Mouse (Mus musculus): ENCODE results near the gene Ptgir.
"Not testable (repeated sequence)": the region's sequence is repeated elsewhere in the genome, so short reads cannot be mapped to it uniquely, and the experiment has no call there.

Gene Ptgir

DNA sequence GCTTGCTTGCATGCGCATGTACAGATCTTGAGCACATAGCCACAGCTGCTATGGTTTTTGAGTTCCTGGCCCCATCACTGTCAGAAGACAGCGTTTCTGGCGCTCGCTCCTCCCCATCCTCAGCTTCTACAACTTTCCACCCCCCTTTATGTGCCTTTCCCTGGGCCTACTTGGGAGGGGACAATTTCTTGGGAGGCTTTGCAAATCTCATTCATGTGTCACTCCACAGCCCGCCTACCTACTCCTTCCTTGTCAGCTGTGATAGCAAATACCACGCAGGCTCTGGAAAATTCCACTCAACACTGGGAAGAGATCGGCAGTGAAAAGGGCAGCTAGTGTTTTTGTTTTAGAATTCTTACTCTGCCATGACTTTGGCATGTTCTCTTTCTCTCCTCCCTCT, 34.0 kb downstream of the Ptgir start:
- DNase-seq (ENCODE audit: low read depth, low spot score), result no peak

DNA sequence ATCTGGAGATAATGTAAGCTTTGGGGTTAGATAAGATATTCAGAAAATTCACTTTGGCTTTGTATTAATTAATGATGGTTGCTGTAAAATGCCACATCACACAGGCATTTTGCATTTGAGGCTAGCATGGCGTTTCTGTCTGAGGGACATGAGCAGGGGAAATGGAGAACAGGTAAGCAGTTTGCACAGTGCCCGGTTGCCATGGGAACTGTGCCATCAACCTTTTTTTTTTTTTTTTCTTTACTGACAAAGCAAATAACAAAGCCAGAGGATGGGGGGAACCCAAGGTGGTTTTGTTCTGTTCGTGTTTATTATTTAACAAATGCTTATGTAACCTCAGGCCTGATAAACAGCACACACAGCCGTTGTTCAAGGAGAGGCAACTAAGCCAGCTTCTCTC, 36.6 kb downstream of the Ptgir start:
- DNase-seq (ENCODE audit: low read depth, low spot score), result no peak

DNA sequence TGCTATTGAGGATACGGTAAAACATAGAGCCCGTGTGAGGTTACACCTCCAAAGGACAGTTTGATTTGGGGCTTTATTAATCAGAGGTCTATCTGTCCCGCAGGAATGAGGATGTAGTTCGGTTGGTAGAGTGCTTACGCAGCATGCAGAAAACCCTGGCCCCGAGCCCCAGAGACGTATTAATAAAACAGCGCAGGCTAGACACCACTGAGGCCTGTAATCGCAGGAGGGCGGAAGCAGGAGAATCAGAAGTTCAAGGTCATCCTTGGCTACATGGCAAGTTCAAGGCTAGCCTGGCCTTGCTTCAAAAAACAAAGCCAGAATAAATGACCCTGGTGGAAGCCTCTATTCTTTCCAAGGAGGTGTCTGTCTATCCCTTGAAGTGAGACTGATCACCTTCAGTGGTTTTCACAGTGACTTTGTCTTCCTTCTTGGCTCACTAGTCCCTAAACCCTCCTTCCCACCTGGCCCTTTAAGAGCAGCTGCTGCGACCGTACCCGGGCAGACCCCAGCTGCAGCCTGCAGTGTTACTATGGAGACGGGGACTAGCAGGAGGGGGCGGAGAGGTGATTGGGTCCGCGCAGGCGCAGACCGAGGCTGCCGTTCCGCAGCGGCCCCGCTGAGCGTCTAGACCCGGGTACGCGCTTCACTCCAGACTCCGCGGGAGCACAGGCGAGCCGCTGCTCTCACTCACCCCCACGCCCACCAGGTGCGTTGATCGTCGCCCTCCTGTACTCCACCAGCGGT, 37.9 kb downstream of the Ptgir start, which contains the start of gene Pnmal2:
Gene Pnmal2 (plus strand): TSS at position 622 of the 747 bp plus-strand sequence.
- peak; percentile 79 for DNase-seq (ENCODE audit: low read depth, low spot score)

DNA sequence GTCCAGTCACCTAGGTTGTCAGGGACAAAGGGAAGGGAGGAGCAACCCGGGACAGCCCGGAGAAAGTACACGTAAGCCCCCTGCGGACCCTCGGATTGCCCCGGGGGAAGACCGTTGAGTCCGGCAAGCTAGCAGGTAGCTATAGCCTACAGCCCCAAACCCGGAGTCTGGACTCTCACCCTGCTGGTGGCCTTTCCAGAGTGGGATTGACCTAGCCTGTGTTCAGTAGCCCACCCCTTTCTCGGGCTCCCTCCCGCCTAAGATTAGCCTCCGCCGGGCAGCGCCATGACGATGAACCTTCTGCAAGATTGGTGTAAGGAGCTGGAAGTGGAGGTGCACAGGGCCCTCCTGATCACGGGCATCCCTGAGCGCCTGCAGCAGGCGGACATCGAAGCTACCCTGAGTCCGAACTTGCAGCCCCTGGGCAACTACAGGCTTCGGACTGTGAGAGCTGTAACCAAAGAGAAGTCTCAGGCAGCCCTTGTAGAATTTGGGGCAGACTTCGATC, 38.6 kb downstream of the Ptgir start:
- no peak for DNase-seq (ENCODE audit: low read depth, low spot score)

DNA sequence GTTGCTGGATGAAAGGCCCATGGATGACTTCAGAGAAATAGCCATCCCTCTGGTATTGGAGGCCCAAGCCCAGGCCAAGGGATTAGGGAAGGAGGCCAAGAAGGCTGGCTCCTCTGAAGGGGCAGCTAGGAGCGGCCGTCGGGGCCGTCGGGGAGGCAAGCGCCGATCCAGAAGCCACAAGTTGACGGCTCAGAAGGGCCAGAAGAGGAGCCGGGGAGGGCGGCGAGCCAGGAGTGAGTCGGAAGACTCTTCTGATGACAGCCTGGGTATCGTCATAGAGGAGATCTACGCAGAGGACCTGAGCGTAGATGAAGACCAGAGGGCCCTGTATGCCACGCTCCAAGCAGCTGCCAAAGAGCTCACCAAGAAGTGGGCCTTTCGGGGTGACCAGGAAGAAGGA, 39.1 kb downstream of the Ptgir start:
- no peak for DNase-seq (ENCODE audit: low read depth, low spot score)

DNA sequence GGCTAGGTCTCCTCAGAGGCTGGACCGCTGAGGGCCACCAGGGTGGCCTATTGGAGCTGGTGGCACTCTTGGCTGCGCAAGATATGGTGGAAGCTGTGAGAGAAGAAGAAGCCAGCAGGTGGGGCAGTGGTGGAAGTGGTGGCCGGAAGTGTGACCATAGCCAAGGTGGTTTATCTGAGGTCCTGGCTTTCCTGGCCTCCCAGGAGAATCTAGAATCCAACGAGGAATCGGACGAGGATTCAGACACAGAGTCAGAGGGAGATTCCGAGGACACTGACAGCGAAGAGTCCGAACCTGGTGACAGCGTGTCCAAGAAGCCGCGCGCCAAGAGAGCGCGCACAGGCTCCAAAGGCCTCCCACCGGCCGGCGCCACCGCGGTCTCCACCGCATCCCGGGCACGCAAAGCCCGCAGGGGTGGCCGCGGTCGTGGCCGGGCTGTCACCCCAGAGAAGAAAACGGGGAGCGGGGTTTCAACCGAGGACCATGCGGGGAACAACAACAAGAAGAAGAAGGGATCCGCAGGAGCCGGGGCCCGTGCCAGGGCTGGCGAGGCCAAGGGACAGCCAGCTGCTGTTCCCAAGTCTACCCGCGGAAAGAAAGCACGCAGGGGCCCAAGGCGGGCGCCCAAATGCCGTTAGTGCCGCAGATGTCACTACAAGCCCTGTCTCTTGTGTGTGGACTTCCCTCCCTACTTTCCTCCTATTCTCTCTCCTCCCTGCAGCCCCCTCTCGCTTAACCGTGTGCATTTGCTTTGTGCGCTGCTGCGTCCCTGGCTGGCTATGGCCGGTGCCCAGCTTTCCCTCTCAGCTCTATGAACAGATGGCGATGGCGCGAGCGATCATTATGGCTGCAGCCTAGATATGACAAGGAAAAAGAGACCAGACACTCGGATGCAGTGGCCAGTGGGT, 40.4 kb downstream of the Ptgir start:
- no peak for DNase-seq (ENCODE audit: low read depth, low spot score)

DNA sequence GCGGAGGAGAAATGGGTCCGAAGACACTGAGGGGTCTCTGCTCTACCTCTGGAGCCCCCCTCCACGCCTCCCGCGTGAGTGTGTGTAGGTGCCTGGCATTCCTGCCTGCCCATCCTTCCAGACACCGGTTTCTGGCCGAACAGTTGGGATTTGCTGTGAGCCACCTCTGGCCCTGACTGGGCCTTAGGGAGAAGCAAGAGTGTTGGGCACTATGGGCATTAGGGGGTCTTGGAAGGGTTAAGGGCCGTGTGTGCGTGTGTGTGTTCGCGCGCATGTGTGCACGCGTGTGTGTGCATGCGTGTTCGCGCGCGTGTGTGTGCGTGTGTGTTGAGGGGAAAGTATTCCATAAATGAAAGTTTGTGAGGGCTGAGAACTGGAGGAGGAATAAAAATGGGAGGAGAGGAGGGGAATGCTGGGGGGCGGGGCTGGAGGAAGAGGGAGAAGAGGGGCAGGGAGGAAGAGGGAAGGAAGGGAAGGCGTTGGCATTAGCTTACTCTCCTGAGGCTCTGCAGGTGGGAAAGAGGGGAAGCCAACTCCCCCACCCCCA, 41.1 kb downstream of the Ptgir start:
- no peak for DNase-seq (ENCODE audit: low read depth, low spot score)

DNA sequence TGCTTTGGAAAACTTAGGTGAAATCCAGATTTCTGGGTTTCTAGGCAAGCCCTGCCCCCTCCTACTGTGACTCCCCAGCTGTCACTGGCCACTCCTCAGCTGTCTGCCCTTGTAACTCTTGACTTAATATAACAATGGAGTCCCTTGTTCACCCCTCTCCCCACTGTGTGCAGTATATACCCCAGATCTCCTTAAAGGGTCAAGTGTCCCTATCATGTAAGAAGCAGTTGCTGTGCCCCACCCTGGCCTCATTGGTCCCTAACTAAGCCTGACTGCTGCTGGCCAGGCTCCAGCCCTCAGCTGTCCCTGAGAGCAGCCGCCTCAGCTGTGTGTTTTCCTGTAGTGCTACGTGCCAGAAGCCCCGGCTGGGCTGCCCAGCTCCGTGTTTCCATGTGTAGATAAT, 41.7 kb downstream of the Ptgir start:
- DNase-seq (ENCODE audit: low read depth, low spot score), result no peak

DNA sequence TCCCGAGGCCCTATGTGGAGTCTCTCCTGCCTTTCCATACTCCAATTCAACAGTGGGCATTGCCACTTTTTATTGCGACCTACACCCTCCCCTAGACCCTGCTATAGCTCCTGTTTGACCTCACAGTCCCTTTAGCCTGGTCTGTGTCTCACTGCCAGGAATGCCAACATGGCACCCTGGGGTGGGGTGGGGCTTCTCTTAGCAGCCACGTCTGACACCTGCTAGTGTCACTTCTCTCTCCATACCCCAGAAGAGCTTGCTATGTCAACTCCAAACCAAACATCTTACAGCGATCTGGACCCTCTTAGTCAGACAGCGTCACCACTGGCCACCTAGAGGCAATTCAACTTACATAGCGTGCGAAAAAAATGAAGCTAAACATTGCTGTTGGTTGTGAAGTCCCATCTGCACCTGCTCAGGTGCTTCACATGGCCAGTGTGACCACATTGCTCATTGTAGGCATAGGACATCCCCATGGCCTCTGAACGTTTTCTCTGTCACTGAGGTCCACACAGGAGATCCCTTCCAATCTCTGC, 42.7 kb downstream of the Ptgir start:
- DNase-seq (ENCODE audit: low read depth, low spot score), result no peak

DNA sequence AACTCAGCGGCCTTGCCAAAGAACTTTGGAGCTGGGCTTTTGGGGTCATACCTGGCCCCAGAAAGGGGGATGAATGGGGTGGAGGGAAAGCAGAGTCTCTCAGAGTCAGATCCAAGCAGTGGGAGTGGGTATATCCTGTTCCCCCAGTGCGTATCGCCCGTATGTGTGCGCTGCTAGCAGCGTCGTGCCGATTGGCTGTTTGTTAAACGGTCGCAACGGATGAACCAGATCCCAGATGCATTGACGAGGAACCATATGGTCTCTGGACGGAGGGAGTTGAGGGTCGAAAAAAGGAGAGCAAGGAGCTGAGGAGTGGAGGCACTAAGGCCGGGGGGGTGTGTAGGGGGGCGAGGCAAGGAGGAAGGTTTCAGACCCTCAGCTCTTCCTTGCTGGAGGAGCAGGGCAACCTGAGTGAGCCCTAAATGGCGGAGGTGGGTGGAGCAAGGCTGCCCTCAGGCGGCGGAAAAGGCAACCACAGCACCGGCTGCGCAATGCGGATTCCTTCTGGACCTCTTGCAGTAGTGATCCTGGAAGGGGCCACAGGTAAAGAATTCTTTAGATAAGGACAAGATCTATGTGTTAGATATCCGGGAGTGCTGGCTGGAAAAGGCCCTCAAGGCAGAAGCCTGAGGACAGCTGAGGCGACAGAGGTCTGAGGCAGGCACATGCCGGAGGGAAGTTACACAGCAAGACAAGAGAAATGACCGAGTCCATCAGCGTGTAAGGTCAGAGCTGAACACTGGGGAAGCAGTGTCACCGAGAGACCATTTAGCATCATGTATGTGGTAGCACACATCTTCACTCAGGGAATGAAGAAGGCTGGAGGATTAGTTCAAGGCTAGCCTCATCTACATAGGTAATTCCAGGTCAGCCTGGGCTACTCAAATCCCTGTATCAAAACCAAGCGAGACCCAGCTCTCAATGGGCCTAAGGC, 43.9 kb downstream of the Ptgir start:
- peak; percentile 86 for DNase-seq (ENCODE audit: low read depth, low spot score)

DNA sequence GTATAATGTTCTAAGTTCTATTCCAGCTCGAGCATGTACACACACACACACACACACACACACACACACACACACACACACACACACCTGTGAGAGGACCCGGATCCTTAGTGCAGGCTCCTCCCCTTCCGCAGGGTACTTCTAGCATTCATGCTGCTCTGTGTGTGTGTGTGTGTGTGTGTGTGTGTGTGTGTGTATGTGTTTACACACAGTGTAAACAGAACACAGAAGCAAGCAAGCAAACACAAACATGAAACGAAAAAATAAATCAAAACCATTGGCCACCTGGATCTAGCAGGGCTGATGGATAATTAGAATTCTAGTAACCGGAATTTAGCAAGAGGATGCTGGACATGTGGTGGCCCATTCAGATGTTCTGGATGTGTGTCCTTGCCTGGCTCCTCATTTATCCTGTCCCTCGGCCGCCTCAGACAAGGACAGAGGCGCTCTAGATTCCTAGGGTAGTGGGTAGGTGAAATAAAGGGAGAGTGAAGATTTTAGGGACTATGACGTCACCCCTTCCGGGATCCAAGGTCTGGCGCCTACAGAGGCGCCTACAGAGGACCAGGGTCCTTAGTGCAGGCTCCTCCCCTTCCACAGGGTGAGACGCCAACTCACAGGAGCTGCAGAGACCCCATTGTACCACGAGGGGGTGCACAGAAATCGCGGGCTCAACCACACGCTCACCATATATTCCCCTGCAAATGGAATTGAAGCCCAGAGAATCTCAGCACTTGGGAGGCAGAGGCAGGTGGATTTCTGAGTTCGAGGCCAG, 44.8 kb downstream of the Ptgir start:
- peak; percentile 91 for DNase-seq (ENCODE audit: low read depth, low spot score)

DNA sequence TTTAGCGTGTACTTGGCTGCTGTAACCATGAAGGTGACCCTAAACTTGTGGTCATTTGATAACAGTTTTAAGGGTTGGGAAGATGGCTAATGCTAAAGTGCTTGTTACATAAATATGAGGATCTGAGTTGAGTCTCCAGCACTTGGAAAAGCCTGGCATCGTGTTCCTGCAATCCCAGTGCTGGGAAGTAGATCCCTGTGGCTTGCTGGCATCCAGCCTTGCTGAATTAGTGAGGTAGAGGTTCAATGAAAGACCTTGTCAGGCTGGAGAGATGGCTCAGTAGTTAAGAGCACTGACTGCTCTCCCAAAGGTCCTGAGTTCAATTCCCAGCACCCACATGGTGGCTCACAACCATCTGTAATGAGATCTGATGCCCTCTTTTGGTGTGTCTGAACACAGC, 47.5 kb downstream of the Ptgir start:
- DNase-seq (ENCODE audit: low read depth, low spot score), result not testable (repeated sequence)

DNA sequence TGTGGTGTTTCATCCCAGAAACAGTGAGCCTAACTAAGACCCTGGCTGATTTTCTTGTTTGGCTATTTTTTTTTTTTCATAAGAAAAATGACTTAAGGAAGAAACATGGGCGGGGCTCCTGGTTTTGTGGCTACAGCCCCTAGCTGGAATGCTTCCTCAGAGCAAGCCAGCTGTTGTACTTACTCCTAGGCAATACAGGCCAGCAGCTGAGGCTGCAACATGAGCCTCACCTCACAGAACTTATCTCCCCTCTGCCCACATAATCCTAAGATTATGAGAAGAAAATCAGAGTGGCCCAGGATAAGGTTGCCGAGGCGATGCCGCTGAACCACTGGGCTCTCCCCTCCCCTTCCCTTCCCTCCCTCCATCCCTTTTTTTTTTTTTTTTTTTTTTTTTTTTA, 49.4 kb downstream of the Ptgir start:
- no peak for DNase-seq (ENCODE audit: low read depth, low spot score)

DNA sequence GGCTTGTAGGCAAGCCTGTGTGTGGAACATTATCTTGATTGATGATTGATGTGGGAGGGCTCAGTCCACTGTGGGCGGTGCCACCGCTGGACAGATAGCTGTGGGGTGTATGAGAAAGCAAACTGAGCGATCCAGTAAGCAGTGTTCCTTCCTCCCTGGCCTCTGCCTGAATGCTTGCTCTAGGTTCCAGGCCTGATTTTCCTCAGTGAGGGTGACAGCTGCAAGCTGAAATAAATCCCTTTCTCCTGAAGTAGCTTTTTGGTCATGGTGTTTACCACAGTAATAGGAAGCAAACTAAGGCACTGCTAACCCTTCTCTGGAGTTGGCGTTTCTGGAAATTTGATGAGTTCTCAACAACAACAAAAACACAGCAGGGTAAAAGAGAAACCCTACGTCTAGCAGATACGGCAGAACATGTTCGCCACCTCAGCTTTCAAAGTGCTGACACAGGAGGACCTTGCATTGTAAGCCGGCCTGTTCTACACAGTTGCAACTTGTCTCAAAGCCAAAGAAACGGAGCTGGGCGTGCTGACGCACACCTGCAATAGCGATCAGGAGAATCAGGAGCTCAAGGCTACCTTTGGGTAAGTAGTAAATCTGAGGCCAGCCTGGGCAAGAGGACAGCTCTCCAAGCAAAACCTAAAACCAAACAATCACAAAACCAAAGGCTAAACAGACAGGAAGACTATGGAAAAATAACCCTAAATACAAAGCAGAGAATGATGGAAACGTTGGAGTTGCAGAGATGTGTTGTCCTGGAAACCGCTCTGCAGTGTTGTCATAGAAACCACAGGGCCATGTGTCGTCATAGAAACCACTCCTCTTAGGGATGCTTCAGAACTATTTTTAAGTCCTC, 50.3 kb downstream of the Ptgir start:
- no peak for DNase-seq (ENCODE audit: low read depth, low spot score)

DNA sequence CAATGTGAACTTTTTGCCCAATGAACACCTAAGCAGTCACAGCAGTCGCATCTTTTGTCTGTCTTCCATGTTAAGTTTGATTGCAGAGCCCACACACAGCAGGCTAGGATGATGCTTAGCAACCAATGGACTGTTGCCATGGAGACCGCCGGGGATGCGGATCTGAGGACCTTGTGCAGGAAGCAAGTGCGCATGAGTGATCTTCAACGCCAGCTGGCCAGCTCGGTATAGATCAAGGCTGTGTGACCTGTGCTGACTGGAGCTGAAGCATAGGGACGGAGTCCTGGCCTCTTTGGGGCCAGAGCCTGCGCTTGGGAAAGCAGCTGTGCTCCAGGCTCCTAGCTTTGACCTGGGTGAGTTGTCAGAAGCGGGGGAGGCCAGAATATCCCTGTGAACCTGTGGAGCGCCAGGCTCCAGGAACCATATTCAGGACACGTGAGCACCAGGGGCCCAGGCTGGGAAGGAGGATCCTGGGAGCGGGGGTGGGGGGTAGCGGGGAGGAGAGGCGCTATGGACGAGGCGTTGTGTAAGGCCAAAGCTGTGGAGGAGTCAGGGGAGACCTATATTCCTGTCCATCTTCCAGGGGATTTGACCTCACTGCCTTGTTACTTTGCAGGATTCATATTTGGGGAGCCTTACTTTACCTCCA, 53.4 kb downstream of the Ptgir start, which contains the start of gene Pnmal1:
Gene Pnmal1 (plus strand): TSS at position 141 of the 649 bp plus-strand sequence.
- DNase-seq (ENCODE audit: low read depth, low spot score), result no peak
